Mouse (Mus musculus) NIH3T3 (cell line): ENCODE data around the gene Hmga2.
"Not testable (repeated sequence)": the region's sequence is repeated elsewhere in the genome, so short reads cannot be mapped to it uniquely, and the experiment has no call there.

ENCODE experiments used
- DNase-seq: peaks from one replicate; pipeline ENCODE4 v3.0.0-alpha.2; 2012; ENCODE audit warnings: low read depth

Gene Hmga2

DNA sequence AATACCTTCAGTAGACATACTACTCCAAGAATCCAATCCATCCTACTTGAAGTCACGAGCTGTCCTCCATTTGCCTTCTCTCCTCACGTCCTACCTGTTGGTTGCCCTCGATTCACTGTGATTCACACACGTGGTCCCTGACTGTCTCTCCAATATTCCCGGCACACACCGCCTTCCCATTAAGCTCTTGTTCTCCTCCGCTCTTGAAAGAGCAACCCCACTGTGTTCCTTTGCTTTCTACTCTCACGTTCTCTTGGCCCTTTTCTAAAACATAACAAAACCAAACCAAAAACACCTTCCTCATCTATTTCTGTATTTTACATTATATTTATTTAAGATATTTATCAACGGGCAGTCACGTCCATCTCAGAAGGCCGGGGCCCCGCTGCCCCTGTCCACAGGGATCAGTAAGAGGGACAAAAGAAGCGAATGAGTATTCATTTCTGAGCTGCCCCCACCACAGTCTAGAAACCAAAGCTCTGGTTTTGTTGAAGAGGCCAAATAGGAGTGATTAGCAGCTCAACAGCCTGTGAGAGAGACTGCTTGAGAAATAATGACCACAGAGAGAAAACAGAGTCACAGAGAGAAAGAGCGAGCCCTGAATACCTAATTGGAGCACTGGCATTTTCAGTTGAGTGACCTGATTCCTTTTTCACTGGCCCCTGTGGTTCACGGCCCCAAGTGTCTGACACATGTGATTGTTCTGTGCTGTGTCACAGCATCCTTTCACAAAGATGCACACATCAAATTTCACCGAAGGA lies 131.5 kb downstream of the Hmga2 start:
- DNase-seq, result no peak

DNA sequence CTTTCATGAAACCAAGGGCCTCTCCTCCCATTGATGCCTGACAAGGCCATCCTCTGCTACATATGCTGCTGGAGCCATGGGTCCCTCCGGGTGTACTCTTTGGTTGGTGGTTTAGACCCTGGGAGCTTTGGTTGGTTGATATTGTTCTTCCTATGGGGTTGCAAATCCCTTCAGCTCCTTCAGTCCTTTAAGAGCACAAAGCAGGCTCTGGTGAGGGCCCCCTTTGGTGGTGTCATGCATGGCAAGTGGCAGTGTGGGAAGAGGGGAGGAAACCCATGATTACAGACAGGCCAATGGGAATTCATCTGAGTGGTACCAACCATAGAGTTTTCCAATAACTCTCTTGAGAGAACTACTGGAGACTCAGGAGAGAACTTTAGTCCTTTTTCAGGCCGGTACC lies 136.4 kb downstream of the Hmga2 start:
- not testable (repeated sequence) for DNase-seq

DNA sequence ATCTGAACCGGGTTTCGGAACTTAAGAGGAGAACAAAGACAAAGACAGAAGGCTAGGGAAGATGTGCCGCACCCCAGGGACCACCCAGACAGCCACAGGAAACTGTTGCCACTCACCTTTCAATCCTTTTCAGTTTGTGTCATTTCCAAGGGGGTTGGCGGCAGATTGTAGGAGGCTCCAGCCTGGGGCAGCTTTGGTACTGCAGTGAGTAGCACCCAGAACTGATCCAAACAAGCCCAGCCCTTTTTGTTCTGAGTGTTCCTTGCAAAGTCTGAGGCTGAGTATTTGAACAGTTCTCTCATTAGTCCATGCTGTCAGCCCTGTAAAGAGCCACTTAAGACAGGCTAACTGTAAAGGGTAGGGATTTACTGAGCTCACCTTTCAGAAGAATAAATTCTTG lies 136.9 kb downstream of the Hmga2 start:
- no peak for DNase-seq

DNA sequence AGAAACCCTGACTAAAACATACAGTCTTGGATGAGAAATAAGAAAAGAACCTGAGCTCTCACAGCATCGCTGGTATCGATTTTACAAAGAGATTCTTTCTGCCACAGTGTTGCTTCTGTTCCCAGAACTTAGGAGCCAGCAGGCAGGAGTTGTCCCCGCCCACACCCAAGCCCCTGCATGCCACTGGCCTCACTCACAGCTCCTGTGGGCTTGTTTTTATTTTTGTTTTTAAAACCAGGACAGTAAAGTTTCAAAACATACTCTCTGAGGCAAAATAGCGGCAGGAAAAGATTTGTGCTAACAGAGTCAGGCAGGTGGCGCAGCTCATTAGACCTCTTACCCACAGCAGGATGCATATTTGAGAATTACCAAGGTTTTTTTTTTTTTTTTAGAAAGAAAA lies 137.4 kb downstream of the Hmga2 start:
- DNase-seq, result peak; percentile 41

DNA sequence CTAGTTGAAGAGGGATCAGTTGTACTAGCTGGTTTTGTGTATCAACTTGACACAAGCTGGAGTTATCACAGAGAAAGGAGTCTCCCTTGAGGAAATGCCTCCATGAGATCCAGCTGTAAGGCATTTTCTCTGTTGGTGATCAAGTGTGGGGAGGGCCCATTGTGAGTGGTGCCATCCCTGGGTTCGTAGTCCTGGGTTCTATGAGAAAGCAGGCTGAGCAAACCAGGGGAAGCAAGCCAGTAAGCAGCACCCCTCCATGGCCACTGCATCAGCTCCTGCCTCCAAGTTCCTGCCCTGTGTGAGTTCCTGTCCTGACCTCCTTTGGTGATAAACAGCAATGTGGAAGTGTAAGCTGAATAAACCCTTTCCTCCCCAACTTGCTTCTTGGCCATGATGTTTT lies 137.8 kb downstream of the Hmga2 start:
- DNase-seq, result not testable (repeated sequence)

DNA sequence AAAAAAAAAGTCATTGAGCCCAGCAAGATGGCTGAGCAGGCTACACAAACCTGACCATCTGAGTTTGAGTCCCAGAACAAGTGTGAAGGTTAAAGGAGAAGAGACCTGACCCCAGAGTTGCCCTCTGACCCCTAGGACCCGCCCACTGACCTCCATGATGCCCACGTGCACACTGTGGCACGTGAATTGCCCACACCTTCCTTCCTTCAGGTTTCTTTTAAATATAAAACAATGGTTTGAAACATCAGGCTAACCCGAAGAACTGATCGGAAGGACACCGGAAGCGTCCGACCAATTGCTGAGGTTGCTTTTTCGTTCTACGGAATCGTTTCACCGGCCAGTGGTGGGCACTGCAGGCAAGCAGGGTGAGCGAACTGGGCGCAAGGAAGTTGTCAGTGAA lies 148.3 kb downstream of the Hmga2 start:
- DNase-seq, result no peak

DNA sequence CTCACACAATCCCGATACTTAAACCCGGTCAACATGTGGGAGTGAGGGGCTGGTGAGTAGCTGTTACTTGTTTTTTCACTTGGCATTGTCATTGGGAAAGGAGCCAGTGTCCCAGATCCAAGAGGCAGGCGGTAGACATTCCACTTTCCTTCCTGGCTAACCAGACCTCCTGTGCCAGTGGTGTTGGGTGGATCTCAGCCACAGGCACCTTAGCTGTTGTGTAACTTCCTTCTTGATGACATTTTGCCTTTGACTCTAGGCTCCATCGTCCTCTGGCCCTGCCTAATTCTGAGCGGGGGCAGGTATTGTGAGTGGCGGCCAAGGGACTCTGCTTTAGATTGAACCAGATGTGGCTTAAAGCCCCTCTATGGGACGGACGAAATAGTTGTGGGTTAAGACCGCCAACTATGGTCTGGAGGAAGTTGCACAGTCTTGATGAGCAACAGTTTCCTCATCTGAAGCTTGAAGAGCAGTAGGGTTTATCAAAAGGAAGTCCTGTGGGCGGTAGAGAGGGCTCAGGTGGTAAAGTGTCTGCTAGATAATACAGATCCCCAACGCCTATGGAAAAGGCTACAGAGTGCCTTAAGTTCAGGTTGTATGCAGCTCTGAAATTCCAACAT lies 152.6 kb downstream of the Hmga2 start:
- no peak for DNase-seq

DNA sequence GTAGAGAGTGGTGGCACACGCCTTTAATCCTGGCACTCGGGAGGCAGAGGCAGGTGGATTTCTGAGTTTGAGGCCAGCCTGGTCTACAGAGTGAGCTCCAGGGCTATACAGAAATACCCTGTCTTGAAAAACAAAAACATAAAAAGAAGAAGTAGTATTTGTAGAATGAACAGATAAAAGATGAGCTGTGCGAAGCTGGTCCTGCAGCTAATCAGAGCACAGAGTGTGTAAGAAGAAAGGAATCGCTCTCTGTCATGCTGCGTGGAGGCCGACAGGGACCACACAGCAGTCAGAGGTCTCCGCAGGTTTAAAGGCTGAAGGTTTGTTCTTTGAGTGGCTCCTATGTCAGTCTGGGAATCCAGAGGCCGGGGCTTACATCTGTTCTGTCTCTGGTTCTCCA lies 153.5 kb downstream of the Hmga2 start:
- DNase-seq, result no peak

DNA sequence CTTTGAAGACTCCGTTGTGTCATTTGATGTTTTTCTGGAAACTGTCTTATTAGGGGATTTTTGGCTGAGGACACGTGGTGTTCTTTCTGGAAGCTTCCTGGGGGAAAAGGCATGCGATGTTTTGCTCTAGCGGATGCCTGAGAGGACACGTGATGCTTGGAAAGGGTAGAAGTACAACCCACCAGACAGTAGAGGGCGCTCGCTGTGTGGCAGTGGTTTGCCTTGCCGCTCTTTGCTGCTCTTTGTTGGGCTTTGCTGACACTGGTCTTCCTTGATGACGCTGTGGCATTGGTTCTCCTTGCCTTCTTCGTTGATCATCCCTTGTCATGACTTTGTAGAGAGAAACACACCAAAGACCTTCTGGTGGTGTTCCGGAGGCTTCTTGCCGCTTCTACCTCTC lies 156.7 kb downstream of the Hmga2 start:
- peak; percentile 20 for DNase-seq
